Mouse (Mus musculus) ES-E14 (cell line): ENCODE measurements around the gene Kif19a. TPM values are rescaled to one million over a fixed set of nuclear protein-coding genes. Genes with fewer than 3 reads are reported as not detected.

ENCODE experiments used
- DNase-seq: peaks from one replicate; pipeline ENCODE4 v3.0.0-alpha.2; 2013; ENCODE audit warnings: low read depth, low spot score
- H3K27ac ChIP-seq: 2 replicates; pipeline ENCODE4 v1.5.1; 2012; ENCODE audit warnings: low read depth, mild to moderate bottlenecking, low read length, moderate library complexity, mixed read lengths; ENCODE audit not compliant: poor library complexity, insufficient read depth, severe bottlenecking
- H3K36me3 ChIP-seq: 2 replicates; pipeline ENCODE4 v1.6.1; 2012; ENCODE audit warnings: mild to moderate bottlenecking, low read length, moderate library complexity, mixed read lengths; ENCODE audit not compliant: control insufficient read depth, poor library complexity, insufficient read depth, severe bottlenecking
- H3K4me1 ChIP-seq, 2 experiments: fragments of 150-350 bp in 1 of 2; sonication (generic) in 1 of 2; 2 replicates each; pipeline ENCODE4 v1.6.1; 2012; ENCODE audit warnings: low read length in 2 of 2, mild to moderate bottlenecking in 1 of 2, mixed read lengths in 1 of 2; ENCODE audit not compliant: control insufficient read depth in 2 of 2, insufficient read depth in 2 of 2, poor library complexity in 1 of 2
- H3K4me3 ChIP-seq, 2 experiments: fragments of 150-350 bp in 1 of 2; sonication (generic) in 1 of 2; 2 replicates each; pipeline ENCODE4 v1.5.1; 2012; ENCODE audit warnings: low read length in 2 of 2, low read depth in 1 of 2, mild to moderate bottlenecking in 1 of 2, mixed read lengths in 1 of 2; ENCODE audit not compliant: insufficient read depth in 1 of 2, poor library complexity in 1 of 2, severe bottlenecking in 1 of 2
- H3K9ac ChIP-seq: 2 replicates; pipeline ENCODE4 v1.6.1; 2012; ENCODE audit warnings: low read depth, mild to moderate bottlenecking, low read length, mixed read lengths; ENCODE audit not compliant: poor library complexity, insufficient read depth, severe bottlenecking
- H3K9me3 ChIP-seq: fragments of 150-350 bp; sonication (generic); 2 replicates; pipeline ENCODE4 v1.6.1; 2012; ENCODE audit warnings: low read depth, mild to moderate bottlenecking, low read length; ENCODE audit not compliant: control insufficient read depth, insufficient read depth
- CHD2 ChIP-seq: IDR thresholded peaks from 2 replicates; pipeline ENCODE4 v1.6.1; 2014; ENCODE audit warnings: mild to moderate bottlenecking, low read depth, low read length, inconsistent platforms
- HCFC1 ChIP-seq: IDR thresholded peaks from 2 replicates; pipeline ENCODE4 v1.6.1; 2012; ENCODE audit warnings: low read length, inconsistent platforms, borderline replicate concordance; ENCODE audit not compliant: insufficient read depth
- MAFK ChIP-seq: IDR thresholded peaks from 2 replicates; pipeline ENCODE4 v1.6.1; 2014; ENCODE audit warnings: mild to moderate bottlenecking, low read depth, low read length, inconsistent platforms; ENCODE audit not compliant: insufficient read depth
- ZC3H11A ChIP-seq: IDR thresholded peaks from 2 replicates; pipeline ENCODE4 v1.6.1; 2012; ENCODE audit warnings: low read depth, mild to moderate bottlenecking, inconsistent platforms, low read length, borderline replicate concordance
- ZNF384 ChIP-seq: IDR thresholded peaks from 2 replicates; pipeline ENCODE4 v1.6.1; 2012; ENCODE audit warnings: low read depth, low read length, inconsistent platforms
- in situ Hi-C, 2 experiments: fragments of 600-800 bp; cut with MboI; formaldehyde crosslinking; loops; one replicate each; pipeline ENCODE4 v1.15.1; 2025; ENCODE audit warnings: low sequenced_read_pairs in 2 of 2, inconsistent platforms in 1 of 2; ENCODE audit not compliant: unreplicated experiment in 2 of 2
- total RNA-seq: library from RNA; depleted of rRNA; stranded (reverse); fragments of 300-350 nt; gene quantifications from 2 replicates; pipeline ENCODE4 v1.2.3, GENCODE M21; 2012

The Kif19a gene
- total RNA-seq, 1 experiment, result 1.1 TPM

DNA sequence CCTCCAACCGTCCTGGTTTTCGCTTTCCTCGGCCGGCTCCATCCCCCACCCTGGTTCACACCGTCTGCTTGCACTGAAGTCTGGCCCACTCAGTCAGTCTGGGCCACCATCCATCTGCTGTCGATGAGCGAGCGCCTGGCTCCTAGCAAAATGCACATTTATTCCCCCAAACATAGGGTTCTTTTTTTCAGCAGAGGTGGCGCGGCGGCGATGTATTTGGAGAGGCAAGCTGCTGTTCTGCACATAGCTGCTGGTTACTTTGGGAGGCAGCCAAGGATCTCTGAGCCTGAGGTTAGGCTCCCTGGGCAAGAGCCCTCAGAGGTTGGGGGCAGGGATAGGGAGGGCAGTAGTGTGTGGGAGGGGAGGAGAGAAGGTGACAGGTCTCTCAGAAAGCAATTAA is 57.5 kb downstream of the Kif19a start:
- in situ Hi-C loops, result no loop called here
- no peak for DNase-seq
- Histone ChIP-seq H3K9me3 (no peaks in the 10 kb centered on the region), H3K9ac (no peak overlapping the region), H3K36me3 (no peaks in the 10 kb centered on the region), H3K4me3 (peak overlapping the region in 1 of 2 experiments; percentile 19; a peak in 2 of 4 replicates), H3K27ac (no peak overlapping the region), H3K4me1 (peaks cover 0 to 38% of the 10 kb centered on the region in 2 experiments; a peak in 3 of 4 replicates)
- TF ChIP-seq HCFC1 (no peak), MAFK (no peak), ZNF384 (no peak), ZC3H11A (no peak), CHD2 (no peak)

GRCm38 (mm10) chr11:114823199-114823725 is 58.1 kb downstream of the Kif19a start:
- Histone ChIP-seq H3K9ac (no peak overlapping the region), H3K9me3 (no peaks in the 10 kb centered on the region), H3K4me3 (no peak overlapping the region), H3K36me3 (no peaks in the 10 kb centered on the region), H3K27ac (peak overlapping the region; percentile 22; the same call in 1 of the 2 replicates), H3K4me1 (peaks cover 0 to 34% of the 10 kb centered on the region in 2 experiments; a peak in 3 of 4 replicates)
- no peak for DNase-seq
- TF ChIP-seq HCFC1 (no peak), MAFK (no peak), ZC3H11A (no peak), ZNF384 (no peak), CHD2 (no peak)
- in situ Hi-C loops, result no loop called here

DNA sequence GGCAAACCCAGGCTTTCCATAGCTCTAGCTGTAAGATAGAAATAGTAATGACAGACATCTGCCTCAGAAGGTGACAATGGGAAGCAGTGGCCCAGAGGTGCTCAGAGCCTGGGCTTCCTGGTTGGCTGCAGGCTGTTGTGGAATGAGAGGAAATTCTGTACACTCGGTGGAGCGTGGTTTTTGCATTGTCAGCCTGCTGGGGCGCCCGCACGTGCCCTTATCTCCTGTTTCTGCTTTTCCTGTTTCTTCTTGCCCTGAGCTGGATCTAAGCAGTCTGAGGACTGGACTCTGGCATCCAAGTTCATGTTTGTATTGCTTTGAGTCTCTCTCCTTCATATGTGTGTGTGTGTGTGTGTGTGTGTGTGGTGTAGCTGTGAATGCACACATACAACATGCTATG is 61.5 kb downstream of the Kif19a start:
- in situ Hi-C loops, result no loop called here
- no peaks in the 10 kb centered on the region for H3K9me3 ChIP-seq
- no peak overlapping the region for H3K4me3 ChIP-seq
- H3K36me3 ChIP-seq, result no peaks in the 10 kb centered on the region
- TF ChIP-seq MAFK, result no peak
- no peak for TF ChIP-seq ZC3H11A
- TF ChIP-seq ZNF384, result no peak
- no peak for TF ChIP-seq HCFC1
- TF ChIP-seq CHD2, result no peak
- H3K9ac ChIP-seq, result no peak overlapping the region
- H3K4me1 ChIP-seq, result peaks cover 3 to 20% of the 10 kb centered on the region in 2 experiments; a peak in 3 of 4 replicates
- H3K27ac ChIP-seq, result no peak overlapping the region
- no peak for DNase-seq

- TF ChIP-seq MAFK, result no peak
- TF ChIP-seq CHD2, result no peak
- no peak for TF ChIP-seq HCFC1
- no peak for TF ChIP-seq ZC3H11A
- no peak for TF ChIP-seq ZNF384
Observed at GRCm38 (mm10) chr11:114829499-114830432, 64.6 kb downstream of the Kif19a start.

More at GRCm38 (mm10) chr11:114829499-114830432, 64.6 kb downstream of the Kif19a start:
- Histone ChIP-seq H3K4me3 (peak overlapping the region; percentile 58 to 59), H3K27ac (peak overlapping the region; percentile 47), H3K36me3 (no peaks in the 10 kb centered on the region), H3K9ac (peak overlapping the region; percentile 56; the same call in 1 of the 2 replicates), H3K4me1 (peaks cover 3 to 4% of the 10 kb centered on the region in 2 experiments; a peak in 2 of 4 replicates), H3K9me3 (no peaks in the 10 kb centered on the region)
- peak; percentile 81 for DNase-seq
- in situ Hi-C loops, result no loop called here
